Comparison of ENCODE assay signal across 14 mouse cellular contexts in genomic region chr1:23282215-23282869, GRCm38 (mm10).
DNase-seq lines count a peak whose midpoint lies in the region; ATAC-seq and TF ChIP-seq lines count a peak whose summit lies in the region.
"Had no signal": no experiment of that assay in that cellular context is flagged by ENCODE, and none has a peak within 500 bp of the region (broad histone marks: within the 10 kb centered on the region; RNA-seq: fewer than 3 reads in every experiment).

No protein-coding gene starts in this region.

- 76% methylated on average over 2 of the region's 2 CpGs for WGBS in heart, embryonic 12.5 days
- WGBS in liver, embryonic 15.5 days (ENCODE audit: insufficient replicate concordance), result 29% methylated on average over 2 of the region's 2 CpGs

- H3K4me2 ChIP-seq in heart, embryonic 12.5 days, result no peak overlapping the region
- peak overlapping the region; percentile 57 for H3K4me2 ChIP-seq in liver, embryonic 15.5 days

- H3K9me3 ChIP-seq in heart, embryonic 12.5 days (replicated peaks), result no peaks in the 10 kb centered on the region
- no peaks in the 10 kb centered on the region for H3K9me3 ChIP-seq in G1E (replicated peaks)
- H3K9me3 ChIP-seq in liver, embryonic 15.5 days (replicated peaks), result no peaks in the 10 kb centered on the region

- H3K9ac ChIP-seq in heart, embryonic 12.5 days, result no peak overlapping the region
- H3K9ac ChIP-seq in liver, embryonic 15.5 days, result peak overlapping the region; percentile 42; the same call in 1 of the 2 replicates

- H3K36me3 ChIP-seq in heart, embryonic 12.5 days, result peaks cover 8% of the 10 kb centered on the region; the same call in 1 of the 2 replicates
- peaks cover 17% of the 10 kb centered on the region for H3K36me3 ChIP-seq in G1E (replicated peaks)
- H3K36me3 ChIP-seq in liver, embryonic 15.5 days (replicated peaks), result peaks cover 4% of the 10 kb centered on the region; the same call in 1 of the 2 replicates

- ATAC-seq in heart, embryonic 12.5 days (ENCODE audit: insufficient number of reproducible peaks, low FRiP score), result peak; percentile 94
- ATAC-seq in G1E (ENCODE audit: extremely low read depth, insufficient number of reproducible peaks, low FRiP score, poor library complexity, severe bottlenecking), result peak; percentile 96
- ATAC-seq in common myeloid progenitor, adult 5-6 weeks (replicated peaks; ENCODE audit: low read depth, poor library complexity, severe bottlenecking), result peak; percentile 75
- ATAC-seq in liver, embryonic 15.5 days (ENCODE audit: insufficient read depth), result peak; percentile 100
- no peak for ATAC-seq in activated CD4-positive, CD25-positive, alpha-beta regulatory T cell, adult 4 months
- ATAC-seq: midbrain, embryonic 16.5 days had no signal

- TF ChIP-seq CTCF in G1E (IDR thresholded peaks at IDR 0.05; ENCODE audit: low read depth, low read length), result no peak

- H3K27ac ChIP-seq in heart, embryonic 12.5 days (ENCODE audit: poor library complexity, severe bottlenecking), result peak overlapping the region; percentile 66; the same call in 1 of the 2 replicates
- H3K27ac ChIP-seq in liver, embryonic 15.5 days (replicated peaks), result peak overlapping the region; percentile 97

- no peaks in the 10 kb centered on the region for H3K27me3 ChIP-seq in heart, embryonic 12.5 days (replicated peaks)
- H3K27me3 ChIP-seq in G1E (ENCODE audit: insufficient read depth, low read length), result no peaks in the 10 kb centered on the region
- no peaks in the 10 kb centered on the region for H3K27me3 ChIP-seq in liver, embryonic 15.5 days

- DNase-seq in heart, adult 8-10 months (ENCODE audit: low spot score), result no peak
- DNase-seq in G1E (ENCODE audit: low spot score), result peak; percentile 50
- DNase-seq in urinary bladder, postnatal 14 days (ENCODE audit: low spot score), result no peak
- DNase-seq in ovary, postnatal 10 days (ENCODE audit: low spot score), result no peak
- DNase-seq: adrenal gland, postnatal 36 days; cerebellum, adult 11-12 months; gastrocnemius, postnatal 36 days; kidney, adult 18-20 months; thymus, postnatal 36 days had no signal

- peaks cover 17% of the 10 kb centered on the region for H3K4me1 ChIP-seq in heart, embryonic 12.5 days (replicated peaks)
- peaks cover 67% of the 10 kb centered on the region for H3K4me1 ChIP-seq in G1E (ENCODE audit: insufficient read depth, low read depth, low read length)
- peaks cover 51% of the 10 kb centered on the region for H3K4me1 ChIP-seq in liver, embryonic 15.5 days (replicated peaks)

- no peak overlapping the region for H3K4me3 ChIP-seq in heart, embryonic 12.5 days
- H3K4me3 ChIP-seq in G1E (ENCODE audit: low read depth, low read length), result peak overlapping the region; percentile 13; the same call in 1 of the 2 replicates
- no peak overlapping the region; the same call in 1 of the 2 replicates for H3K4me3 ChIP-seq in liver, embryonic 15.5 days (replicated peaks)
